Mouse (Mus musculus) gonadal fat pad, adult 2 months (tissue): ENCODE data around the gene Cfd. TPM values are rescaled to one million over a fixed set of nuclear protein-coding genes. Genes with fewer than 3 reads are reported as not detected.

ENCODE experiments used
- DNase-seq: peaks from one replicate; pipeline ENCODE4 v3.0.0-alpha.2; 2012; ENCODE audit warnings: low read depth
- polyA plus RNA-seq: library from polyadenylated mRNA; depleted of rRNA; stranded (reverse); fragments of >200 nt; gene quantifications from 2 replicates; pipeline ENCODE4 v1.2.3, GENCODE M21; 2012; rRNA removed

Gene Cfd
- 6,877 and 11,546 TPM in 2 replicates for polyA plus RNA-seq

- DNase-seq: no peak
Observed at GRCm38 (mm10) chr10:79890670-79891069, at the start of gene Cfd. Cfd (plus strand) TSS chr10:79890853.

- DNase-seq: no peak
Observed at GRCm38 (mm10) chr10:79842322-79842721, 48.3 kb upstream of the Cfd start.

- no peak for DNase-seq
Observed at GRCm38 (mm10) chr10:79843476-79843875, 47.2 kb upstream of the Cfd start.

GRCm38 (mm10) chr10:79846553-79846952, 44.1 kb upstream of the Cfd start:
- no peak for DNase-seq

- DNase-seq: no peak
Observed at GRCm38 (mm10) chr10:79849941-79850628, 40.6 kb upstream of the Cfd start.

GRCm38 (mm10) chr10:79851653-79852052, 39.0 kb upstream of the Cfd start:
- no peak for DNase-seq

GRCm38 (mm10) chr10:79852107-79852789, 38.4 kb upstream of the Cfd start:
- no peak for DNase-seq

GRCm38 (mm10) chr10:79852827-79853226, 37.8 kb upstream of the Cfd start:
- no peak for DNase-seq

- DNase-seq: peak; percentile 62
Observed at GRCm38 (mm10) chr10:79853392-79853791, 37.3 kb upstream of the Cfd start.

- DNase-seq: peak; percentile 97
Observed at GRCm38 (mm10) chr10:79853860-79854795, 36.5 kb upstream of the Cfd start, which contains the start of gene Ptbp1. Ptbp1 (plus strand) TSS chr10:79854427.

GRCm38 (mm10) chr10:79854801-79855541, 35.7 kb upstream of the Cfd start:
- DNase-seq: no peak

GRCm38 (mm10) chr10:79855558-79856184, 35.0 kb upstream of the Cfd start:
- DNase-seq: no peak

GRCm38 (mm10) chr10:79856280-79856679, 34.4 kb upstream of the Cfd start:
- DNase-seq: no peak

- no peak for DNase-seq
Observed at GRCm38 (mm10) chr10:79856704-79857451, 33.8 kb upstream of the Cfd start.

- no peak for DNase-seq
Observed at GRCm38 (mm10) chr10:79857452-79857811, 33.2 kb upstream of the Cfd start.

GRCm38 (mm10) chr10:79857894-79858293, 32.8 kb upstream of the Cfd start:
- DNase-seq: no peak

- no peak for DNase-seq
Observed at GRCm38 (mm10) chr10:79858416-79859074, 32.1 kb upstream of the Cfd start.

GRCm38 (mm10) chr10:79859116-79859515, 31.5 kb upstream of the Cfd start:
- no peak for DNase-seq

GRCm38 (mm10) chr10:79860079-79860911, 30.4 kb upstream of the Cfd start:
- DNase-seq: no peak
